Mouse (Mus musculus) erythroblast, embryonic 14.5 days (primary cell): ENCODE data around the gene Bap1.

ENCODE experiments used
- GATA1 ChIP-seq: IDR thresholded peaks from 2 replicates; pipeline ENCODE4 v1.6.1; 2012; ENCODE audit warnings: low read length, inconsistent platforms, mixed read lengths
- TAL1 ChIP-seq: IDR thresholded peaks from 3 replicates; pipeline ENCODE4 v1.6.1; 2012; ENCODE audit warnings: low read length, inconsistent platforms, mixed read lengths

GRCm38 (mm10) chr14:31245946-31246345, 5.3 kb upstream of the Bap1 start:
- no peak for TF ChIP-seq GATA1
- TF ChIP-seq TAL1 = no peak
